Mouse (Mus musculus) forebrain, embryonic 10.5 days (tissue): Measurements from ENCODE around the gene Otulinl. TPM values are rescaled to one million over a fixed set of nuclear protein-coding genes. Genes with fewer than 3 reads are reported as not detected.
A peak's percentile ranks its signal among the peaks of the same experiment; 100 is the strongest.
"Not testable (repeated sequence)": the region's sequence is repeated elsewhere in the genome, so short reads cannot be mapped to it uniquely, and the experiment has no call there.

Experiments
- DNase-seq: peaks from one replicate; pipeline ENCODE4 v3.0.0-alpha.2; 2017; ENCODE audit warnings: low spot score; ENCODE audit errors: extremely low spot score
- H3K27ac ChIP-seq: fragments of 300-500 bp; sonication (generic); 2 replicates; pipeline ENCODE4 v1.5.1; 2016; ENCODE audit warnings: mild to moderate bottlenecking
- H3K27me3 ChIP-seq: fragments of 300-500 bp; sonication (generic); 2 replicates; pipeline ENCODE4 v1.6.1; 2016; ENCODE audit warnings: mild to moderate bottlenecking; ENCODE audit not compliant: poor library complexity, severe bottlenecking
- H3K36me3 ChIP-seq: fragments of 300-500 bp; sonication (generic); replicated peaks from 2 replicates; pipeline ENCODE4 v1.6.1; 2016; ENCODE audit warnings: mild to moderate bottlenecking, moderate library complexity
- H3K4me1 ChIP-seq: fragments of 300-500 bp; sonication (generic); 2 replicates; pipeline ENCODE4 v1.6.1; 2016
- H3K4me3 ChIP-seq: fragments of 300-500 bp; sonication (generic); 2 replicates; pipeline ENCODE4 v1.5.1; 2016; ENCODE audit warnings: mild to moderate bottlenecking, moderate library complexity
- H3K9me3 ChIP-seq: fragments of 300-500 bp; sonication (generic); 2 replicates; pipeline ENCODE4 v1.6.1; 2016; ENCODE audit warnings: mild to moderate bottlenecking, moderate library complexity
- WGBS: fragments of 180-500 bp; shearing (Covaris S2); methylation state at CpG from one replicate; pipeline ENCODE4 v1.1.7; 2016; 5-methylcytosine and 5-hydroxymethylcytosine counted together
- polyA plus RNA-seq: library from polyadenylated mRNA; unstranded; fragments of >200 nt; fragmentation: Nextera tagmentation; extraction: Ambion mirVana; gene quantifications from 2 replicates; pipeline ENCODE4 v1.2.1, GENCODE M21; 2016

The Otulinl gene
- 7.7 and 8.0 TPM in 2 replicates for polyA plus RNA-seq

DNA sequence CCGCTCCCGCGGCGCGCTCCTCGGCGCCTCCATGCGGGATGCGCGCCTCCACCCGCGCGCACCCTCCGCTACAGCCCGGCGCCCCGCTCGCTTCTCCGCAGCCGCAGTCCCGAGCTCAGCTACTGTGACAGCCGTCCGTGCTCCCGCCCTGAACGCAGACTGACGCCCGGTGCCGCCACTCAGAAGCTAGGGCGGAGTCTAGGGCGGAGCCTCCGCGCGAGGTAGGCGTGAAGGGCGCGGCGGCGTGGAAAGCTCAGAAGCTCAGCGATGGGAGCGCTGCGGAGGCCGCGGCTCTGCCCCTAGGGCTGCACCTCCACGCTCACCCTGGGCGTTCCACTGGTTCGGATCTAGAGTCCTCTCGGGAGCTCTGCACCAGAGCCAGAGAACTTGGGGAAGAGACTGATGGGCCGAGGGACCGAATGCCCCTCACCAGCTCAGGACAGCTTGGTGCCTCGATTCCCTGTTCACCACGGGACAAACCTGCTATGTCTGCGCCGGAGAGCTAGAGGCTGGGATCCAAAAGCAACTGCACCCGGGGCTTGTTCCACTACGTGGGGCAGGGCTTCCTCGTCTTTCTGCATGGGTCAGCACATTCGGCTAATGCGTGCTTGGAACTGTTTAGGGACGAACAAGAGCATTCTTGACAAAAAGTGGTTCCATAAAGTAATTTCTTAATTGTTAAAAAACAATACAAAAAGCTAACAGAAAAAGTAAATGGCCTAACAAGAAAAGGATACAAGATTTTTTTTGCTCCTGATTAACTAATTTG, at the start of gene Otulinl:
Gene Otulinl (minus strand): TSS at position 161 of the 769 bp plus-strand sequence.
- Histone ChIP-seq H3K4me1 (peaks cover 24% of the 10 kb centered on the region), H3K9me3 (no peaks in the 10 kb centered on the region), H3K4me3 (peak within 1 kb of the TSS; percentile 78), H3K36me3 (no peaks in the 10 kb centered on the region), H3K27ac (peak within 1 kb of the TSS; percentile 83), H3K27me3 (peaks cover 15% of the 10 kb centered on the region)
- 2% methylated on average over 59 of the region's 59 CpGs for WGBS
- peak; percentile 91 for DNase-seq

DNA sequence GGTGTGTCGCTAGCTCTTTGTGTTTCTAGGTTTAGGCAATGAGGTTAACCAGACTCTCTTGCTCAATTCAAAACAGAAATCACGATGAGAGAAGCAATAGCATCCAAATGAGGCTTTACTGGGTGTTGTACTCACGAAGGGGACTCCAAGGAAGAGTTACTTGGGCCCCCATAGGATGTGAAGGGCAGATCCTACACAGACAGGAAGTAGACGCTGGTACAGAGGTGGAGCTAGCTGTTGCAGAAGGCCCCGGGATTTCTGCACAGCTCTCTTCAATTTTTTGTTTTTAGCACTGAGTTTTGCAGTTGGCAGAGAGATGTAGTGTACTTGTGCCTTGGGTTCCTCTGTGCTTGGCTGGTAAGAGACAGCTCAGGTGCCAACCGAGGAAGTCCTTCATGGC, 44.8 kb upstream of the Otulinl start:
- no peak for DNase-seq
- H3K4me3 ChIP-seq: no peak overlapping the region
- H3K27me3 ChIP-seq: no peaks in the 10 kb centered on the region
- WGBS: 88% methylated on average over 6 of the region's 6 CpGs
- H3K9me3 ChIP-seq: no peaks in the 10 kb centered on the region
- 0 out of 2 replicates have a peak, but pooled peaks cover 4% of the 10 kb centered on the region for H3K4me1 ChIP-seq
- no peak overlapping the region for H3K27ac ChIP-seq
- H3K36me3 ChIP-seq: peaks cover 11% of the 10 kb centered on the region

DNA sequence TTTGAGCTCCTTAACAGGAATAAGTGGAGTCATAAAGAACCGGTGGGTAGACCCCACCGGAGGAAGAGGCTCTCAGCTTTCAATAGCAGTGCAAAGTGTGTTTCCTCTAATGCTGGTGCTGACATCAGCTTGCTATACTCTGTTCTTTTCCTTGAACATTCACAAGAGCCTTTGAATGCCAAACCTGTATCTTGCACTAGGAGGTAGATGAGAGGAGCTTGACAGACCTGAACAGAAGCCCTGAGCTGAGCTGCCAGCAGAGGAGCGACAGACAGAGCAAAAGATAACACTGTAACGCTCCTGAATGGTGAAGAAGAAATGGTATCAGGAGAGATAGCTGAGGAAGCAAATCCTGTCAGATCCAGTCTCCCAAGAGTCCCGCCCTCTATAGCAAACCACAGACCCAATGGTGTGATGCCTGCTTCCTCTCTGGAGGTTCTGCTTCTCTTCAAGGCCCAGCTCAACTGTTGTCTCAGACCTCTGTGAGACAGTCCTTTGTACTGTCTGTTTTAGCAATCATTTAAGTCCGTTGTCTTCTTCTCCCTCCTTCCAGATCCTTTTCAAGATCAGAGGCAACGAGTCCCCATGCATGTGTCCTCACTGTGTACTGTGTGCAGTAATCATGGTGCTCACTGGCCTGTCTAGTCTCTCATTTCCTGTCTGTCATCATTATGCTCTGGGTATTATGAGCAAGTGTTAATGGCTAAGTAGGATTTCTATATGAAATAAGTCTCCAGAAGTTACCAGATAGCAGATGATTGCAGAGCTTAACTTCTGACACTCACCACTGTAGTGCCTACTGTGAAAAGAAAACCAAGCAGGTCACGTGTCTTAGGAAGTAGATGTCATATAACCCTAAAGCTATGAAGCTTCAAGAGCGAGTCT, 43.7 kb upstream of the Otulinl start:
- H3K4me3 ChIP-seq: no peak overlapping the region
- 86% methylated on average over 9 of the region's 9 CpGs for WGBS
- H3K9me3 ChIP-seq: no peaks in the 10 kb centered on the region
- peak overlapping the region; percentile 25; the same call in 1 of the 2 replicates for H3K27ac ChIP-seq
- DNase-seq: no peak
- no peaks in the 10 kb centered on the region for H3K27me3 ChIP-seq
- H3K36me3 ChIP-seq: peaks cover 4% of the 10 kb centered on the region
- H3K4me1 ChIP-seq: 0 out of 2 replicates have a peak, but pooled peaks cover 4% of the 10 kb centered on the region

DNA sequence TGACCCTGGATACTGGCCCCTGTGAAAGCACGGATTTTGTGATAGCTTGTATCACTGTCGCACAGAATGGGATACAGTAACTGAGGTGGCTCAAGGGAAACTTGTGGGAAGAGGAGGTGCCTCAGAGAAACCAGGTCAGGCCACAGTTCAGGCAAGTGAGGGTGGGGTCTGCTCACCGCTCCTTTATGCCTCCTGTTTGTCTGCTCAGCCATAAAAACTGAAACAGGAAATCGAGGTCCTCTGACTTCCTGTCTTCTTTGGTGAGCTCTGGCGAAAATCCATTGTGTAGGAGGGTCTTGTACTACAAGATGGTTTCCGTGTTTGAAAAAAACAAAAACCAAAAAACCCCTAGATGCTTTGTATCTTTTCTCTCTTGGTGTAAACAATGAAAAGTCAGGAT, 42.9 kb upstream of the Otulinl start:
- WGBS: 81% methylated on average over 6 of the region's 6 CpGs
- Histone ChIP-seq H3K27me3 (no peaks in the 10 kb centered on the region), H3K9me3 (no peaks in the 10 kb centered on the region), H3K27ac (peak overlapping the region; percentile 37; the same call in 1 of the 2 replicates), H3K4me1 (0 out of 2 replicates have a peak, but pooled peaks cover 4% of the 10 kb centered on the region), H3K4me3 (no peak overlapping the region), H3K36me3 (no peaks in the 10 kb centered on the region)
- no peak for DNase-seq

DNA sequence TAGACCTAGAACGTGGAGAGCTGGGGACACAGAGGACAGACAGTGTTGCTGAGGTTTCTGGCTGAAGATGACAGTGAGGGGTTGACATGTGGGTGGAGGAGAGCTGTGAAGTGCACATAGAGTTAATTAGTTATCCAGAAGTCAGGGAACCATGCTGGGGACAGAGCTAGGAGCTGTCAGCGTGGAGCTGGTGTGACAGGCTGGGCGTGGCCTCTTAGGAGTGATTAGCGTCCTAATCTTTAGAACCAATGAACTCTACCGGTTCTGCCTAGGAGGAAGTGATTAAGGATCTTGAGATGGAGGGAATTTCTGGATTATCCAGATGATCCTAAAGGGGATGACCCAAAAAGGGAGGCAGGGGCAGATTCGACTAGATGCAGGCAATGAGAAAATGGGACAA, 42.4 kb upstream of the Otulinl start:
- Histone ChIP-seq H3K36me3 (no peaks in the 10 kb centered on the region), H3K9me3 (no peaks in the 10 kb centered on the region), H3K4me3 (no peak overlapping the region), H3K27me3 (no peaks in the 10 kb centered on the region), H3K27ac (0 out of 2 replicates have a peak overlapping the region, but pooled peaks have one; percentile 37), H3K4me1 (0 out of 2 replicates have a peak, but pooled peaks cover 4% of the 10 kb centered on the region)
- whole genome bisulfite sequencing: 58% methylated on average over 6 of the region's 6 CpGs
- DNase-seq: no peak

GRCm38 (mm10) chr15:27720297-27720696, 38.9 kb upstream of the Otulinl start:
- H3K4me1 ChIP-seq, H3K36me3 ChIP-seq, DNase-seq, H3K4me3 ChIP-seq, H3K27me3 ChIP-seq, H3K9me3 ChIP-seq, H3K27ac ChIP-seq: not testable (repeated sequence)
- 93% methylated on average over 8 of the region's 8 CpGs for WGBS

- H3K27ac ChIP-seq: no peak overlapping the region
- no peaks in the 10 kb centered on the region for H3K9me3 ChIP-seq
- no peak overlapping the region for H3K4me3 ChIP-seq
- H3K4me1 ChIP-seq: no peaks in the 10 kb centered on the region
- DNase-seq: no peak
- H3K27me3 ChIP-seq: no peaks in the 10 kb centered on the region
- 85% methylated on average over 7 of the region's 7 CpGs for WGBS
- H3K36me3 ChIP-seq: no peaks in the 10 kb centered on the region
Observed at GRCm38 (mm10) chr15:27718668-27719067, 37.3 kb upstream of the Otulinl start.

DNA sequence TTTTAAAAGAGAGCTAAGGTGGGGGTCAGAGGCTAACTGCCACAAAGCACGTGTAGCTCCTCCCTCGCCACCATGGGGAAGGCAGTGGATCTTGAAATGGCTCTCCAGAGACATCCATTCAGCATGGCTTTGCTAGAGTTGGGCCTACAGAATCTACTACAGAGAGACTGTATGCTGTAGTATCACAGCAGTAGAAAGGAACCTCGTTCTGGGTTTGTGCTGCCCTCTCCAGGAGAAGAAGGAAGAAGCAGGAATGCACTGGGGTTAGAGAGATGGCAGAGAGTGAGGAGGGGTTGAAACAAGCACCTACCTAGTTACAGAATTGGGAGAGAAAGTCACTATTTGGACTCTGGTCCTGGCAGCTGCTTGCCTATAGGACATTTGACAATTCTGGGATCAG, 34.0 kb upstream of the Otulinl start:
- WGBS: 31% methylated on average over 3 of the region's 3 CpGs
- Histone ChIP-seq H3K9me3 (no peaks in the 10 kb centered on the region), H3K4me1 (no peaks in the 10 kb centered on the region), H3K4me3 (no peak overlapping the region), H3K27me3 (no peaks in the 10 kb centered on the region), H3K36me3 (no peaks in the 10 kb centered on the region), H3K27ac (no peak overlapping the region)
- DNase-seq: no peak

DNA sequence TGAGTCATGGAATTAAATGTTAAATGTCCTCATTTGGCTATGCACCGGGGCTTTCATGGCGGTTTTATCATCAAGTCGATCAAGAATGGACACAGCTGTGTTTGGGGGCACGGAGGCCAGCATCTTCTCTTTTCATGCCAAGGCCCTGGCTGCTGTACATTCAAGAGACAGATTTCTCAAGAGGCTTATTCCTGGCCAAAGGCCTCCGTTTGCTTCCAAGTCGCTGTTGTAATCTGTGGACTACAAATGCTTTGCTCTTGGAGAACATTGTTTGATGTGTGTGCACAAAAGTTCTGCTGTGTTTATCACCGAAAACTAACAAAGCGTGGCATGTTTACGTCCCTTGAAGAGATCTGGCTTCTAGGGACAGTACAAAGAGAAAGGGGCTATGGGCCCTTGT, 29.3 kb upstream of the Otulinl start:
- Histone ChIP-seq H3K27me3 (no peaks in the 10 kb centered on the region), H3K9me3 (no peaks in the 10 kb centered on the region), H3K4me3 (no peak overlapping the region), H3K27ac (no peak overlapping the region), H3K36me3 (no peaks in the 10 kb centered on the region), H3K4me1 (no peaks in the 10 kb centered on the region)
- WGBS: 92% methylated on average over 9 of the region's 9 CpGs
- no peak for DNase-seq

GRCm38 (mm10) chr15:27708968-27709612, 27.7 kb upstream of the Otulinl start:
- Histone ChIP-seq H3K36me3 (no peaks in the 10 kb centered on the region), H3K4me1 (no peaks in the 10 kb centered on the region), H3K27ac (no peak overlapping the region), H3K4me3 (no peak overlapping the region), H3K27me3 (no peaks in the 10 kb centered on the region), H3K9me3 (no peaks in the 10 kb centered on the region)
- WGBS: 92% methylated on average over 7 of the region's 7 CpGs
- DNase-seq: no peak

GRCm38 (mm10) chr15:27708499-27708898, 27.1 kb upstream of the Otulinl start:
- 76% methylated on average over 3 of the region's 3 CpGs for WGBS
- no peaks in the 10 kb centered on the region for H3K9me3 ChIP-seq
- H3K4me1 ChIP-seq: peaks cover under 1% of the 10 kb centered on the region; the same call in 1 of the 2 replicates
- no peaks in the 10 kb centered on the region for H3K27me3 ChIP-seq
- no peak overlapping the region for H3K4me3 ChIP-seq
- no peak overlapping the region for H3K27ac ChIP-seq
- H3K36me3 ChIP-seq: no peaks in the 10 kb centered on the region
- no peak for DNase-seq

DNA sequence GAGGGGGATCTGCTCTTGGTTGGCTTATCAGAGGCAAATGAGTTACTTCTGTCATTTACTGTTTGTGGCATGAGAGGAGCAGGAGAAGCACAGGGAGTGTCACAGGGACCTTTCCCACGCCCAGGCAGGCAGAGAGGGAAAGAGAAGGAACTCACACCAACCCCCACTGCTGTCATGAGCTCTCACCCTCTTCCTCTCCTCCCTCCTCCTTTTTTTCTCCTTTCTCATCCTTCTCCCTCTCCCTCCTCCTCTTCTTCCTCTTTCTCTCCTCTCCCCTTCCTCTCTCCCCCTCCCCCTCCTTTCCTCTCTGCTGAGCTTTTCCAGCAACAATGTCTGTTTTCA, 21.6 kb upstream of the Otulinl start:
- Histone ChIP-seq H3K27ac (peak overlapping the region; percentile 45), H3K4me1 (peaks cover 12% of the 10 kb centered on the region)
- WGBS: 31% methylated on average over 1 of the region's 1 CpGs

More for the DNA sequence above, 21.6 kb upstream of the Otulinl start:
- no peak overlapping the region for H3K4me3 ChIP-seq
- no peaks in the 10 kb centered on the region for H3K27me3 ChIP-seq
- no peaks in the 10 kb centered on the region for H3K36me3 ChIP-seq
- no peaks in the 10 kb centered on the region for H3K9me3 ChIP-seq
- no peak for DNase-seq
